Mouse (Mus musculus): ENCODE results near the gene Cdyl2. TPM values are rescaled to one million over a fixed set of nuclear protein-coding genes. Genes with fewer than 3 reads are reported as not detected.

The Cdyl2 gene
- polyA plus RNA-seq, 2 experiments = 3.1 to 8.7 TPM

DNA sequence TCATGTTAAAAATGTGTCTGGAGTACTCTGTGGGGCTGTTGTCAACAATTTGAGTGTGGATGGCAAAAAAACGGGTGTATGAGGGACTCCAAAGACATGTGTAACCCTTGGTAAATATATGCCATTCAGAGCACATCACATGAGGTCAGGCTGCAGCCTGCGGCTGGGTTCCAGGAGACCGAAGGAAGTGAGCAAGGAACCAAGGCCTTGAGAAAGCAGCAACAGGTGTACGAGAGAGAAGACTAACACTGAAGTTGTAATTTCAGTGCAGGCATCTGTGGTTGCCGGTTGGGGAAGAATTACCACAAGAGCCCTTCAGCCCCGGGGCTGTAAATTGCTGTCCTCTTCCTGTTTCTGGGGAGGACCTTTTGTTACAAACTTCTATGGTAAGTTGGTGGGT, 133.1 kb downstream of the Cdyl2 start:
- Histone ChIP-seq H3K27me3 (ENCODE audit: control insufficient read depth, insufficient read depth, low read length) (no peaks in the 10 kb centered on the region), H3K4me3 (replicated peaks; ENCODE audit: low read length) (no peak overlapping the region), H3K27ac (replicated peaks; ENCODE audit: low read depth, low read length) (no peak overlapping the region), H3K36me3 (ENCODE audit: control insufficient read depth, insufficient read depth, low read length) (no peaks in the 10 kb centered on the region), H3K9me3 (ENCODE audit: control insufficient read depth, low read length) (peaks cover 6% of the 10 kb centered on the region; the same call in 1 of the 2 replicates), H3K4me1 (ENCODE audit: control insufficient read depth, insufficient read depth, low read length) (no peaks in the 10 kb centered on the region), H3K4me2 (replicated peaks; ENCODE audit: low read depth, low read length, severe bottlenecking) (no peak overlapping the region), H3K9ac (ENCODE audit: low read depth, low read length, severe bottlenecking) (no peak overlapping the region)
- DNase-seq (ENCODE audit: low spot score) = no peak
- TF ChIP-seq POLR2A (IDR thresholded peaks at IDR 0.05; ENCODE audit: borderline replicate concordance, extremely low read depth, insufficient read depth, insufficient read length) = no peak
- WGBS = 75% methylated on average over 6 of the region's 6 CpGs
- ATAC-seq (ENCODE audit: low FRiP score, low read depth) = no peak

- Histone ChIP-seq H3K4me3 (replicated peaks; ENCODE audit: low read length) (no peak overlapping the region), H3K4me1 (ENCODE audit: control insufficient read depth, insufficient read depth, low read length) (no peaks in the 10 kb centered on the region), H3K27ac (replicated peaks; ENCODE audit: low read depth, low read length) (no peak overlapping the region), H3K4me2 (replicated peaks; ENCODE audit: low read depth, low read length, severe bottlenecking) (no peak overlapping the region), H3K9ac (ENCODE audit: low read depth, low read length, severe bottlenecking) (no peak overlapping the region), H3K36me3 (ENCODE audit: control insufficient read depth, insufficient read depth, low read length) (no peaks in the 10 kb centered on the region), H3K27me3 (ENCODE audit: control insufficient read depth, insufficient read depth, low read length) (no peaks in the 10 kb centered on the region), H3K9me3 (ENCODE audit: control insufficient read depth, low read length) (no peaks in the 10 kb centered on the region)
- no peak for TF ChIP-seq POLR2A (IDR thresholded peaks at IDR 0.05; ENCODE audit: borderline replicate concordance, extremely low read depth, insufficient read depth, insufficient read length)
- 85% methylated on average over 10 of the region's 10 CpGs for WGBS
- no peak for DNase-seq (ENCODE audit: low spot score)
- ATAC-seq (ENCODE audit: low FRiP score, low read depth) = no peak
These were observed 141.6 kb downstream of the Cdyl2 start for GRCm38 (mm10) chr8:116591226-116591625.

GRCm38 (mm10) chr8:116590546-116590945, 142.2 kb downstream of the Cdyl2 start:
- 79% methylated on average over 4 of the region's 4 CpGs for WGBS
- H3K4me3 ChIP-seq (replicated peaks; ENCODE audit: low read length) = no peak overlapping the region
- ATAC-seq (ENCODE audit: low FRiP score, low read depth) (no peak), DNase-seq (ENCODE audit: low spot score) (no peak)
- H3K4me2 ChIP-seq (replicated peaks; ENCODE audit: low read depth, low read length, severe bottlenecking) = no peak overlapping the region
- H3K36me3 ChIP-seq (ENCODE audit: control insufficient read depth, insufficient read depth, low read length) = no peaks in the 10 kb centered on the region
- H3K27ac ChIP-seq (replicated peaks; ENCODE audit: low read depth, low read length) = no peak overlapping the region
- no peak for TF ChIP-seq POLR2A (IDR thresholded peaks at IDR 0.05; ENCODE audit: borderline replicate concordance, extremely low read depth, insufficient read depth, insufficient read length)
- H3K9me3 ChIP-seq (ENCODE audit: control insufficient read depth, low read length) = no peaks in the 10 kb centered on the region
- H3K4me1 ChIP-seq (ENCODE audit: control insufficient read depth, insufficient read depth, low read length) = no peaks in the 10 kb centered on the region
- H3K27me3 ChIP-seq (ENCODE audit: control insufficient read depth, insufficient read depth, low read length) = no peaks in the 10 kb centered on the region
- H3K9ac ChIP-seq (ENCODE audit: low read depth, low read length, severe bottlenecking) = no peak overlapping the region

- 72% methylated on average over 14 of the region's 14 CpGs for WGBS
- Histone ChIP-seq H3K27ac (replicated peaks; ENCODE audit: low read depth, low read length) (no peak overlapping the region), H3K4me3 (replicated peaks; ENCODE audit: low read length) (no peak overlapping the region), H3K36me3 (ENCODE audit: control insufficient read depth, insufficient read depth, low read length) (no peaks in the 10 kb centered on the region), H3K4me1 (ENCODE audit: control insufficient read depth, insufficient read depth, low read length) (no peaks in the 10 kb centered on the region), H3K9ac (ENCODE audit: low read depth, low read length, severe bottlenecking) (no peak overlapping the region), H3K27me3 (ENCODE audit: control insufficient read depth, insufficient read depth, low read length) (no peaks in the 10 kb centered on the region), H3K9me3 (ENCODE audit: control insufficient read depth, low read length) (no peaks in the 10 kb centered on the region), H3K4me2 (replicated peaks; ENCODE audit: low read depth, low read length, severe bottlenecking) (no peak overlapping the region)
- no peak for ATAC-seq (ENCODE audit: low FRiP score, low read depth)
- no peak for DNase-seq (ENCODE audit: low spot score)
- TF ChIP-seq POLR2A (IDR thresholded peaks at IDR 0.05; ENCODE audit: borderline replicate concordance, extremely low read depth, insufficient read depth, insufficient read length) = no peak
These were observed 142.7 kb downstream of the Cdyl2 start for GRCm38 (mm10) chr8:116590106-116590505.

DNA sequence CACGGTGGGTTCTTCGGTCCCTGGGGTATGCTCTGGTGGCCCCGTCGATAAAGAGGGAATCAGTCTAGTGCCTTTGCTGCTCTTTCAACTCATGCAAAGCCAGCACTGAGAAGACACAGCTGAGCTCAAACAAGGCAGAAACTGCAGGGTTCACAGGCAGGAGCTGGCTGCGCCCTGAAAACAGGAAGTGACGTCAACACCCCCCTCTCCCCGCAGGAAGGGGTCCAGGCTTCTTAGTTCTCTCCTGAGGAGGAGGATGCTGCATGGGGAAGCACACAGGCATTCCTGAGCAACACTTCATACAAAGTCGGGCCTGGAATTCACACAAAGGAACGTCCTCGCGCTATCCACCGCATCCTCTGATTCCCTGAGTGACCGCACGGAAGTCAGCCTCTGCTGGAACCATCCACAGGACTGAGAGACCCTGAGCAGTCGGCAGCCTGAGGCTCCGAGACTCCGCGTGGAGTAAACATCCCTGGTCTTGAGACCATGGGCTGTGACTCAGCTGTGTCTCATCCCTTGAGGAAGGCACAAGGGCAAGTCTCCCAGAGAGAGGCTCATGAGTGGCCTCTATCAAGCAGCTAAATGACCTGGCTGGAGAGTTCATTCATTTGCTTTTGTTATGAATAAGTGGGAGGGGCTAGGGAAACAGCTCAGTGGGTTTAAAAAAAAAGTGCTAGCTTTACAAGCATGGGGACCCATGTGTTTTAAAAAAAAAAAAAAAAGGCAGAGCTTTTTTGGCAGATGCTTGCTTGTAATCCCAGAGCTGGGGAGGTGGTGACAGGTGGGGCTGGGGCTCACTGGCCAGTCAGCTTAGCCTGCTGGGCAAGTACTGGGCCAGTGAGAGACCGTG, 144.9 kb downstream of the Cdyl2 start:
- Histone ChIP-seq H3K4me1 (ENCODE audit: control insufficient read depth, insufficient read depth, low read length) (no peaks in the 10 kb centered on the region), H3K4me2 (replicated peaks; ENCODE audit: low read depth, low read length, severe bottlenecking) (no peak overlapping the region), H3K27ac (replicated peaks; ENCODE audit: low read depth, low read length) (no peak overlapping the region), H3K9me3 (ENCODE audit: control insufficient read depth, low read length) (no peaks in the 10 kb centered on the region), H3K27me3 (ENCODE audit: control insufficient read depth, insufficient read depth, low read length) (no peaks in the 10 kb centered on the region), H3K9ac (ENCODE audit: low read depth, low read length, severe bottlenecking) (no peak overlapping the region), H3K36me3 (ENCODE audit: control insufficient read depth, insufficient read depth, low read length) (no peaks in the 10 kb centered on the region), H3K4me3 (replicated peaks; ENCODE audit: low read length) (no peak overlapping the region)
- no peak for TF ChIP-seq POLR2A (IDR thresholded peaks at IDR 0.05; ENCODE audit: borderline replicate concordance, extremely low read depth, insufficient read depth, insufficient read length)
- 77% methylated on average over 19 of the region's 19 CpGs for WGBS
- DNase-seq (ENCODE audit: low spot score) (no peak), ATAC-seq (ENCODE audit: low FRiP score, low read depth) (no peak)
